Mouse (Mus musculus) bone marrow, adult 2 months (tissue): ENCODE measurements around the gene Cadps. TPM values are rescaled to one million over a fixed set of nuclear protein-coding genes. Genes with fewer than 3 reads are reported as not detected.

Source experiments
- H3K27ac ChIP-seq: fragments of 200-500 bp; 2 replicates; pipeline ENCODE4 v1.5.1; 2012; ENCODE audit warnings: low read depth, mild to moderate bottlenecking, control low read depth, inconsistent platforms, low read length; ENCODE audit not compliant: control insufficient read depth, poor library complexity, insufficient read depth
- H3K4me1 ChIP-seq: fragments of 200-500 bp; 2 replicates; pipeline ENCODE4 v1.6.1; 2011; ENCODE audit warnings: low read length; ENCODE audit not compliant: control insufficient read depth, insufficient read depth
- H3K4me3 ChIP-seq: fragments of 200-500 bp; replicated peaks from 2 replicates; pipeline ENCODE3; 2011; ENCODE audit warnings: mild to moderate bottlenecking, low read depth, low read length, control low read depth; ENCODE audit not compliant: control insufficient read depth
- CTCF ChIP-seq: fragments of 200-500 bp; IDR thresholded peaks from 2 replicates; pipeline ENCODE4 v1.5.1; 2011; ENCODE audit warnings: low read length, control low read depth; ENCODE audit not compliant: control insufficient read depth, insufficient read depth
- POLR2A ChIP-seq: fragments of 200-500 bp; IDR thresholded peaks from 2 replicates; pipeline ENCODE4 v1.6.1; 2011; ENCODE audit warnings: low read depth, mild to moderate bottlenecking, control low read depth, low read length, borderline replicate concordance; ENCODE audit not compliant: control insufficient read depth
- WGBS: fragments of 180-500 bp; shearing (Covaris S2); methylation state at CpG from one replicate; pipeline ENCODE4 v1.1.7; 2018; 5-methylcytosine and 5-hydroxymethylcytosine counted together
- polyA plus RNA-seq: library from polyadenylated mRNA; stranded (reverse); fragments of >200 nt; gene quantifications from 2 replicates; pipeline ENCODE4 v1.2.4, GENCODE M21; 2011; ENCODE audit warnings: low replicate concordance; ENCODE audit not compliant: missing spikeins, insufficient read depth, insufficient read length

The Cadps gene
- polyA plus RNA-seq, 1 experiment, result not detected

GRCm38 (mm10) chr14:12393271-12393861, 429.5 kb downstream of the Cadps start:
- TF ChIP-seq CTCF, result no peak
- no peak for TF ChIP-seq POLR2A
- no peaks in the 10 kb centered on the region for H3K4me1 ChIP-seq
- H3K27ac ChIP-seq, result no peak overlapping the region
- no peak overlapping the region for H3K4me3 ChIP-seq
- 53% methylated on average over 12 of the region's 12 CpGs for whole genome bisulfite sequencing

GRCm38 (mm10) chr14:12391167-12391566, 431.7 kb downstream of the Cadps start:
- TF ChIP-seq POLR2A (no peak), CTCF (no peak)
- no peak overlapping the region for H3K4me3 ChIP-seq
- WGBS, result 80% methylated on average over 7 of the region's 7 CpGs
- H3K4me1 ChIP-seq, result no peaks in the 10 kb centered on the region
- H3K27ac ChIP-seq, result no peak overlapping the region

GRCm38 (mm10) chr14:12388806-12389436, 434.0 kb downstream of the Cadps start:
- no peaks in the 10 kb centered on the region for H3K4me1 ChIP-seq
- no peak overlapping the region for H3K4me3 ChIP-seq
- WGBS, result 69% methylated on average over 14 of the region's 14 CpGs
- H3K27ac ChIP-seq, result no peak overlapping the region
- TF ChIP-seq POLR2A (no peak), CTCF (no peak)

GRCm38 (mm10) chr14:12388192-12388795, 434.6 kb downstream of the Cadps start:
- WGBS, result 48% methylated on average over 4 of the region's 4 CpGs
- H3K4me1 ChIP-seq, result no peaks in the 10 kb centered on the region
- H3K27ac ChIP-seq, result no peak overlapping the region
- TF ChIP-seq POLR2A (no peak), CTCF (no peak)
- H3K4me3 ChIP-seq, result no peak overlapping the region

GRCm38 (mm10) chr14:12387176-12387575, 435.7 kb downstream of the Cadps start:
- Histone ChIP-seq H3K4me1 (no peaks in the 10 kb centered on the region), H3K4me3 (no peak overlapping the region), H3K27ac (no peak overlapping the region)
- 66% methylated on average over 6 of the region's 6 CpGs for whole genome bisulfite sequencing
- TF ChIP-seq POLR2A (no peak), CTCF (no peak)

GRCm38 (mm10) chr14:12377883-12378282, 445.0 kb downstream of the Cadps start:
- WGBS, result 55% methylated on average over 9 of the region's 9 CpGs
- Histone ChIP-seq H3K4me1 (no peaks in the 10 kb centered on the region), H3K4me3 (no peak overlapping the region), H3K27ac (no peak overlapping the region)
- TF ChIP-seq CTCF, result no peak
- TF ChIP-seq POLR2A, result no peak

- 75% methylated on average over 2 of the region's 2 CpGs for WGBS
- Histone ChIP-seq H3K4me1 (no peaks in the 10 kb centered on the region), H3K4me3 (no peak overlapping the region), H3K27ac (no peak overlapping the region)
- no peak for TF ChIP-seq CTCF
- no peak for TF ChIP-seq POLR2A
Measured at GRCm38 (mm10) chr14:12377289-12377688, 445.6 kb downstream of the Cadps start.

GRCm38 (mm10) chr14:12375451-12375850, 447.4 kb downstream of the Cadps start:
- WGBS, result 89% methylated on average over 2 of the region's 2 CpGs
- TF ChIP-seq POLR2A, result no peak
- TF ChIP-seq CTCF, result no peak
- Histone ChIP-seq H3K27ac (no peak overlapping the region), H3K4me1 (no peaks in the 10 kb centered on the region), H3K4me3 (no peak overlapping the region)
